Mouse (Mus musculus) 416B (cell line): ENCODE data around the gene Ppa1.

Source experiments
- DNase-seq: peaks from one replicate; pipeline ENCODE4 v3.0.0; 2011; ENCODE audit warnings: low read depth

Ppa1 gene

DNA sequence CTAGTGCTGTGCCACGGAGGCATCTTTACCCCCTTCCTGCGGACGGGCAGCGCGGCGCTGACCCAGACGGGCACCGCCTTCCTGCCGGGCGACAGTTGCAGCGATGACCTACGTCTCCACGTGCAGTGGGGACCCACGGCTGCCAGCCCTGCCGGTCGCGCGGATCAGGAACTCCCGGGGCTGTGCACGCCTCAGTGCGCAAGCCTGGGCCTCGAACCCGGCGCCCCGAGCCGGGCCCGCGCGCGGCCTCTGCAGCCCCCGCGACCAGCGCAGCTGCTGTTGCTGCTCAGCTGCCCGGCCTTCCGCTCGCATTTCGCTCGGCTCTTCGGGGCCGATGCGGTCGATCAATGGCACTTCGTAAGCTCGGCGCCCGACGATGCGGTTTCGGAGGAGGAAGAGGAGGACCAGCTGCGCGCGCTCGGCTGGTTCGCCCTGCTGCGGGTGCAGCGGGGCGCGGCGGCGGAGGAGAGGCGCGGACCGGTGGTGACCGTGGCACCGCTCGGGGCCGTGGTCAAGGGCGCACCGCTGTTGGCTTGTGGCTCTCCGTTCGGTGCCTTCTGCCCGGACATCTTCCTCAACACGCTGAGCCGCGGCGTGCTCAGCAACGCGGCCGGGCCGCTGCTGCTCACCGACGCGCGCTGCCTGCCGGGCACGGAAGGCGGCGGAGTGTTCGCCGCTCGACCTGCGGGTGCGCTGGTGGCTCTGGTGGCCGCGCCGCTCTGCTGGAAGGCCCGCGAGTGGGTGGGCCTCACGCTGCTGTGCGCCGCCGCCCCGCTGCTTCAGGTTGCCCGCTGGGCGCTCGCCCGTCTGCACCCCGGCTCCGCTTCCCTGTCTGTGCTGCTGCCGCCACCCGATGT lies 47.6 kb downstream of the Ppa1 start:
- no peak for DNase-seq

DNA sequence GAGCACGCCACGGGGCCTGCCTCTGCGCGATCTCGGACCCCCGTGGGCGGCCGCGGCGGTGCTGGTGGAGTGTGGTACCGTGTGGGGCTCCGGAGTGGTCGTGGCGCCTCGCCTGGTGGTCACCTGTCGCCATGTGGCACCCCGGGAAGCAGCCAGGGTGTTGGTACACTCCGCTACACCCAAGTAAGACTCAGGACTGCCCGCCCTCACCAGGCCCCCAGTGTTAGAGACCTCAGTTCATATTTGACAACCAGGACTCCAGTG lies 48.1 kb downstream of the Ppa1 start:
- no peak for DNase-seq

DNA sequence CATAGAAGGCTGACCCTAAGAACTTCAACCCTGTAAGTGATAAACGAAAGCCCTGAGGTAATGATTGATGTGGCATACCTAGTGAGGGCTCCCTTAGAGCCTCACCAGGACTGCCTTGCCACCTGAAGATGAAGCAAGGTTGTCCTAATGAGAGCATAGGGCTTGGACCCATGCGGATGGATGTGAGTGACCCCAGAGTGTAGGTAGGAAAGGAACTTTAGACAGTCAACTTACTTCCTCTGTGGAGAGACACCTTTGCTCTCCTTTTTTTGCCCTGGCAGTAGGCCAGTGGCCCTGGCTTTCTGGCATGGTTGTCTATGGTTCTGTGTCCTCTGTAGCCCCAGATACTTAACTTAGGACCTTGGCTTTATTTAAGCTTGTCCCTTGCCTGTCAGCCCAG lies 48.7 kb downstream of the Ppa1 start:
- no peak for DNase-seq

DNA sequence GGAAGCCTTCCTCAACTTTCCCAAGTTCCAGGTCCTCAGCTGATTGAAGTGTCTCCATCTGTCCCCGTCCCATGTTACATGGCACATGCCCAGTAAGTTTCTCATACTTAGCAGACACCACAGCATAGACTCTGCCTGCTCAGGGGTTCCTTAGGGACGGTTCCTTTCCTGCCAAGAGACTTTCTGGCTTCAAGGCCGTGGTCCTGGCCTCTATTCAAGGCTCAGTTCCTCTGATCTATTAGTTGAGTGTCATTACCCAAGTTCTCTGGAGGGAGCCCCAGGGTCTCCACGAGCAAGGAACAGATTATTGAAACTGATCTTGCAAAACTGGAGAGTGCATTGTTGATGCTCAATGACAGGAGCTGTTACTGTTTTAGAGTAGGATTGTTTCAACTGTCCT lies 56.3 kb downstream of the Ppa1 start:
- no peak for DNase-seq

DNA sequence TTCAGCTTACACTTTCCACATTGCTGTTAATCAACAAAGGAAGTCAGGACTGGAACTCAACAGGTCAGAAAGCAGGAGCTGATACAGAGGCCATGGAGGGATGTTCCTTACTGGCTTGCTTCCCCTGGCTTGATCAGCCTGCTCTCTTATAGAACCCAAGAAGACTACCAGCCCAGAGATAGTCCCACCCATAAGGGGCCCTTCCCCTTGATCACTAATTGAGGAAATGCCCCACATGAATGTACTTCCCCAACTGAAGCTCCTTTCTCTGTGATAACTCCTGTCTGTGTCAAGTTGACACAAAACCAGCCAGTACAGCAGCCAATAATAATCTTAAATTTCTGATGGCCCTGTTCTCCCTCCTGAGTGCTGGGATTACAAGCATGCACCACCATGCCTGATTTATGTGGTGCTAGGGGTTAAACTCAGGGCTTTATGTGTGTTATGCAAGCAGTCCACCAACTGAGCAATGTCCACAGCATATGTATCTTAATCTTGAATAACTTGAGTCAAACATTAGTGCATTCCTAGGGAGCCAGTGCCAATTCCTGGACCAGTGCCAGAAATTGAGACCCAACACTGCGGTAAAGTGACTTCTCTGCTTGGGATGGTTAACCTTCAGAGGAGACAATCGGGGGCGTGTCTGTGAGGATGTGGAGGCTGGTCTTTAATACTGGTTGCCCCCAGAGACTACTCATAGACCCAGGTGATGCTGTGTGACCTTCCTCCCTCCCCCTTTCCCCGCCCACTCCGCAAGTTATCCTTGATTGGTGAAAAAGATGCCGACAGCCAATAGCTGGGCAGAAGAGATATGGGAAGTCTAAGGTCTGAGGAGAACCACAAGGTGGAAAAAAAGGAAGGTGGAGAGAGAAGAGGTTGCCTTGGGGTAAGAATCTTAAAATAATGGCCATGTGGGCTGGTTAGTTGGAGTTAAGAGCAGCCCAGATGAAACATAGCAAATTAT lies 58.3 kb downstream of the Ppa1 start:
- DNase-seq = no peak

DNA sequence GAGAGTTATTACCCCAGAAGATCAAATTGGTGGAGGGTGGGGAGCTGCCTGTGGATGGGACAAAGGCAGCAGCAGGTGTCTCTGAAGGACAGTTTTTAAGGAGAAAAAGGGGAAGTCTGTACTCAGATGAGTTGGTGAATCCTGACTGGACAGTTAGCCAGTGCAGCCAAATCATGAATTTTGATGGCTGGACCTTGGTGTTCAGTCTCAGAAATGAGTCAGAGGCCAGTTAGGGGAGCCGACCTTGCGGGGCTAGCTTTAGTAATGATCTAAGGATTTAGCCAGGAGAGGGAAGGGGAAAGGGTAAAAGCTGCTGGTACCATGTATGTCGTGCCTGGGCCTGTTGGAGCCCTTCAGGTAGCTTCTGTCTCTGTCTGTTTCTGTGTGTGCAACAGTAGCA lies 65.2 kb downstream of the Ppa1 start:
- DNase-seq = no peak

DNA sequence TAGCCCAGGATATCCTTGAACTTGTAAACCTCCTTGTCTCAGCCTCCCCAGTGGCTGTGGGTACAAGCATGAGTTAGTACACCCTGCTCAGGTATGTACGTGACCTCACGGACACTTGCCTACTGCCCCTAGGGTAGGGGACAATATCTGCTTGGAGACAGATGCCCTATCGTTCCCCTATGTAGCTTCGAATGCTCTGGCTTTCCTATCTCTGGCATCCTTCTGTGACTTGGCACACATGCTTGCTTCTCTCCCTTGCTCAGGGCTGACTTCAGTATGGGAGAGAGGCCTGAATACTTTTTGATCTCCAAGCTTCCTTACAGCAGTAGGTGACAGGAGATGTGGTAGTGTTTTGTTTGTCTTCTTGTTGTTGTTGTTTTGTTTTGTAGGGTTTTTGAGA lies 65.8 kb downstream of the Ppa1 start:
- no peak for DNase-seq

DNA sequence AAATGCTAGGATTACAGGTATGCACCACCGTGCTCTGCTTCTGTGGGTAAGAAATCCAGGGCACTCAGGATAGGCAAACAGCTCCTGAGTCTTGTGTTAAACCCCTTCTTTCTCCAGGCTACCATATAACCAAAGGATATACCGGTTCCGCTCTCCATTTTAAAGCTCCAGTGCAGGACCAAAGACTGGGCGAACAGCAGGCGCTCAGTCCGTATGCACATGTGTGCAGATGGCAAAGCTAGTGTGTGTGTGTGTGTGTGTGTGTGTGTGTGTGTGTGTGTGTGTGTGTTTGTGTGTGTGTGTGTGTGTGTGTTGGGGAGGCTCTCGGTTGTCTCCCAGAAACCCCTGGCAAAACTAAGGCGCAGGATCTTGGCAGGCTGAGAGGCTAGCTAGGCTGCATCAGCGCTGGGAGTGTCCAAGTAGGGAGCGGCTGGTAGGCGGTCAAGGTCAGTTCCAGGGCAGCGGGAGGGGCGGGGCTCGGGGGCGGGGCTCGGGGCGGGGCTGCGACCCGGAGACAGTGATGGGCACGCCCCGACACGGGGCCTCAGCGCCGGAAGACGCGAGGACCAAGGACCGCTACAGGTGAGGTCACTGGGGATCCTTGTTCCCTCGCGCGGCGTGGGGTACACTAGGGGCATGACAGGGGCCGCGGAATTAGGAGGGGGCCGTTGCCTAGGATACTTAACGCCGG lies 66.6 kb downstream of the Ppa1 start, which contains the start of gene Aifm2:
TSS of gene Aifm2 (plus strand) at position 493 of the 691 bp plus-strand sequence.
- DNase-seq = peak; percentile 76

DNA sequence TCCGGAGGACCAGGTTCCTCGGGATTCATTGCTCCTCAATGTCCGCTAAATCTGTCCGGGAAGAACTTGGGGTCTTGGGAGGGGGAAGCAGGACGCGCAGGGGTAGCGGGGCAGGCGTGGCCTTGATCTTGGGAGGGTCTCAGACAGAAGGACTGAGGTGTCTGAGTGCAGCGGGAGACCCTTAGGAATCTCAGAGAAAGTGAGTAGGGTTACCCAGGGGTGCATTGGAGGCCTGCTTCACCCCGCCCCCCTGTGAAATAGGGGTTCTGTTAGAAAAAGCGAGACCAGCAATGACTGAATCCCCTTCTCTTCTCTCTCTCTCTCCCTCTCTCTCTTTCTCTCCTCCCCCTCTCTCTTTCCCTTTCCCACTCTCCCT lies 67.1 kb downstream of the Ppa1 start:
- DNase-seq = no peak

DNA sequence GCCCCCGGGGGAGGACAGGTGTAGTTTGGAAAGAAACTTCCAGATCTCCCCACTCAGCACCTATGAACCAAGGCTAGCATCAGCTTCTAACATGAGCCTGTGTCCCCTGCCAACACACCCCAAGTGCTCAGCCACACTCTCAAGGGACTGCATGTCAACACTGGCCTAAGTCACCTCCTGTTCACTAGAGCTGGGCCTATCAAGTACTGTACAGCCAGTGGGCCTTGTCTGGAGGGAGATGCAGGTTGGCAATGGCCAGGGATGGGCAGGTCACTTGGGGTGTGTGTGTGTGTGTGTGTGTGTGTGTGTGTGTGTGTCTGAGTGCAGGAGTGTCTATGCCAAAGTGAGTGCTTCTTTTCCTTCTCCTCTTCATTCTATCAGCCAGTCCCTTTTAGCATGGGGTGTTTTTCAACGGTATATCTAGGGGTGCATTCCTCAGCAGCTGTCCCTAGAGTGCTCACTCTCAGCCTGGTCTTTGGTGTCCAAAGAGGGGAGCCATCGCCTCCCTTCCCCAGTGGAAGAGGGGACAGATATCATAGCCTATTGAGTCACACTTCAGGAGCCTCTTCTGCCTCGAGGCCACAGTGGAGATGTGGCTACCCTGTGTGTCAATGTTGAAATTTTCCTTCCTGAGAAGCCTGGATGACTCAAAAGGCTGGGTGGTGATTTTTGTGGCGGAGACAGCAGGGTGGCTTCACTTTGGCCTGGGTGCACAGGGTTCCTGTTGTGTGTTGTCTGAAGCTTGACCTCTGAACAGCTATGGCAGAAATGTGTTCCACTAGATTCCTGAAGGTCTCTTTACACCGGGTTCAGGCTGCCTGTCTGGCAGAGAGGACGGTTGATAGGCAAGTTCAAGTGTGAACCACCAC lies 67.9 kb downstream of the Ppa1 start:
- peak; percentile 82 for DNase-seq

DNA sequence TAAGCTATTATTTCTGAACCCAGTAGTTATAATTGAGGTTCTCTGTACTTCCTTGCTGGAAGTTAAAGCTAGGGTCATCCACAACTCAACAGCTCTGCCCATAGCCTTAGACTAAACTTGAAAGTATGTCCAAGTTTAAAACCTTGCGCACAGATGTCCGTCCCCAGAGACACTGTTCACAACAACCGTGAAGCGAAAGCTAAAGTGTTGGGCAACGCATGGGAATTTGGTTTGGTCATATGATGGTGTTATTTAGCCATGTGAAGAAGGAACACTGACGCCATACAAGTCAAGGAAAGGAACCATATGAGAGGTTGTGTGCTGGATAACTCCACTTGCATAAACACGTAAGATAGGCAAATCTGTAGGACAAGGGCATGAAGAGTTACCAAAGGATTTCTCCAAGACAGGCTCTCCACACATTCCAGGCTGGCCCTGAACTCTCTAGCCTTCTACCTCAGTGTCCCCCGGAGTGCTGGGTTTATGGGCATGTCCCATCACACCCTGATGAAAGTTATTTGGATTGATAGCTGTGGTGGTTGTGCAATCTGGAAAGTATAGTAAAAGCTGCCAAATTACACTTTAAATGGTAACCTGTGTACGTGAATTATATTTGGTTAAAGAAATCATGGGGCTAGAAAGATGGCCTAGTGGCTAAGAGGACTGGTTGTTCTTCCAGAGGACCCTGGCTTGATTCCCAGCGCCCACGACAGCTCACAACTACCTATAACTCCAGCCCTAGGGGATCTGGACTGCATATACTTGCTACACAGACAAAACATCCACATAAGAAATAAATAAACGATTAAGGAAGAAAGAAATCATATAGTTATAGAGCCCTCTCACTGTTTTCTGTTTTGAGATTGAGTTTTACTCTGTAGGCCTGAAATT lies 69.3 kb downstream of the Ppa1 start:
- no peak for DNase-seq

DNA sequence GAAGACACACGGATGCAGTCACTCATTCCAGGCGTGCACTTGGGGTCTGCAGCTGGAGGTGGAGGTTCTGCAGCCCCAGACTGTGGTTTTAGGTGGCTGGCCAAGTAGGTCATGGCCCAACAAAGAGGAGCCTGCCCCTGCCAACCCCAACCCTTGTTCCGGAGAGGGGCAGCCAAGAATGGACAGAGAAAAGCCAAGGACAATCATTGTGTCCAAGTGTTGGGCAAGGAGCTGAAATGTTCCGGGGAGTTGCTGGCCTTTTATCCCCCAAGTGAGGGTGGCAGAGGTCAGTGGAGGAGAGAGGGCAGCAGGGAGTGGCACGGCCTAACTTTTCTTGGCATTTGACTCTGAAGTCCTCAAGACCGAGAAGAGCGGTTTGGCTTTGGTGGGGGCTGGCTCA lies 72.0 kb downstream of the Ppa1 start:
- DNase-seq = no peak

DNA sequence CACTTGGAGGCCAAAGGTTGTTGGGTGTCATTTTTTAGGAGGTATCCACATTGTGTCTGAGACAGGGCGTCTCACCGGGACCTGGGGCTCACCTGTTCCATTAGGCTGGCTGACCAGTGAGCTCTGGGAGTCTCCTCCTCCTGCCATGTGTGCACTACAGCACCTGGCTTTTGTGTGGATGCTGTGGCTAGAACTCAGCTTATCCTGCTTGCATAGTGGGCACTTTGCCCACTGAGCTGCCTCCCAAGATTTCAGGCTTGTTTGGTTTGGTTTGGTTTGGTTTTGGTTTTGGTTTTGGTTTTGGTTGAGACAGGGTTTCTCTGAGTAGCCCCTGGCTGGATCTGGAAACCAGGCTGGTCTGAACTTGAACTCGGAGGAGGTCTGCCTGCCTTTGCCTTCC lies 73.9 kb downstream of the Ppa1 start:
- DNase-seq = peak; percentile 23

DNA sequence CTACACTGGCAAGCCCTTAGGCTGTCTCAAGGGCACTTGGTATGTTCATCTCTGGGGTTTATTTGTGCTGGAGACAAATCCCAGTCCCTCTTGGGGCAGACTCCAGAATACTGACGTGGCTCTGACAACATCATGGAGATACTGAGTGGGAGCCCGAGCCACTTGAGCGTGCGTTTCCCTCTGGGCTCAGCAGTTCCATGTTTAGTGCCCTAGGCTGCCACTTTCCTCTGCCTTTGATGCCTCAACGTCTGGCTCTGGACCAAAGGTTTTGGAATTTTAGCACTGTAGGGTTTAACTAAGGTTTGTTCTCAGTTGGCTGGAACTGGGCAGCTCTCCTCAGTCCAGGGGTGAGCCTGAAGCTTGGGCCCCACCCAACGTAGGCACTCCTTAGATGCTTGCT lies 74.9 kb downstream of the Ppa1 start:
- DNase-seq = no peak
